Mouse (Mus musculus) E14TG2a.4 (cell line): ENCODE data around the gene Npat.

Experiments used
- CTCF ChIP-seq: conservative IDR thresholded peaks from 2 replicates; pipeline ENCODE4 v1.5.1; 2014; ENCODE audit warnings: low read length
- NANOG ChIP-seq: IDR thresholded peaks from 2 replicates; pipeline ENCODE4 v1.6.1; 2014; ENCODE audit warnings: borderline replicate concordance, low read length, mixed read lengths
- POU5F1 ChIP-seq: IDR thresholded peaks from 2 replicates; pipeline ENCODE4 v1.6.1; 2014; ENCODE audit warnings: low read length, borderline replicate concordance

DNA sequence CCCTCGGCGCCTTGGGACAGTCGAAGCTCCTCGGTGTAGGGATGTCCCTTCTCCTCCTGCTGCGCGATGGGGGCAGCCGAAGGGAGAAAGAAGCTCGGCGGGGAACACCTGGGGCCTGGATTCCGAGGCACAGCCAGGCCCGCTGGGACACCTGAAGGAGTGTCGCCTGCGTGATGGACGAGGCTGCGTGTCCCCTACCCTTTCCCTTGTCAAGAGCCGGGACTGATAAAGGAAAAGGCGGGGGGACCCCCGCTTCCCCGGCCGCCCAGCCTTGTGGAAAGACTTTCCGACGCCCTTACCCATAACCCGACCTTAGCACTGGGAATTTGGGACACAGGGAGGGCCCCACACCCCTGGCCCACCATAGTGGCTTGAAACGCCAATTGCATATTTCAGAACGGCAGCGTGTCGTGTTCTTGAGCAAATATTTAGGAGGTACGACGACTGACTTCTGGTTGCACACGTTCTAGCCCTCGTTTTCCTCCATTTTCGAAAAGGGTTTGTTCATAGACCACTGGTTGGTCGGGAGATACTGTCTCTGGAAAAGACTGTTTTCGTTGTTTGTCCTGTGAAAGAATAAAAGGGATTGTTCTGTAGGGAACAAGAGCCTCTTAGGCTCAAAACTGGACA is 604 bp downstream of the Npat start:
- TF ChIP-seq CTCF (no peak), NANOG (no peak), POU5F1 (no peak)
